7 mouse cellular contexts compared by ENCODE assay signal in genomic region chr11:5057856-5058641, GRCm38 (mm10). TPM values are rescaled to one million over a fixed set of nuclear protein-coding genes. Genes with fewer than 3 reads are reported as not detected.
DNase-seq lines count a peak whose midpoint lies in the region; ATAC-seq and TF ChIP-seq lines count a peak whose summit lies in the region.

Gene Rasl10a (plus strand): TSS chr11:5058128.

- TF ChIP-seq POLR2A in kidney, adult 2 months (IDR thresholded peaks at IDR 0.05; ENCODE audit: low read depth, low read length), result no peak
- no peak for TF ChIP-seq POLR2A in limb, embryonic 14.5 days (IDR thresholded peaks at IDR 0.05; ENCODE audit: borderline replicate concordance, extremely low read depth, insufficient read depth, insufficient read length)
- no peak for TF ChIP-seq POLR2A in thymus, adult 2 months (IDR thresholded peaks at IDR 0.05; ENCODE audit: control insufficient read depth, extremely low read depth, insufficient read depth, low read length, poor library complexity)

- H3K4me1 ChIP-seq in E14TG2a.4 (replicated peaks; ENCODE audit: low read depth, low read length), result peaks cover 89% of the 10 kb centered on the region
- H3K4me1 ChIP-seq in kidney, adult 2 months (ENCODE audit: control insufficient read depth, insufficient read depth, low read length), result peaks cover 6% of the 10 kb centered on the region; the same call in 1 of the 2 replicates
- H3K4me1 ChIP-seq in limb, embryonic 14.5 days (ENCODE audit: control insufficient read depth, insufficient read depth, low read length), result peaks cover 39% of the 10 kb centered on the region
- H3K4me1 ChIP-seq in thymus, adult 2 months (replicated peaks; ENCODE audit: control insufficient read depth, insufficient read depth, low read length), result peaks cover 21% of the 10 kb centered on the region

- peaks cover 20% of the 10 kb centered on the region for H3K36me3 ChIP-seq in E14TG2a.4 (ENCODE audit: insufficient read depth, low read length)
- H3K36me3 ChIP-seq in kidney, adult 2 months (ENCODE audit: control insufficient read depth, insufficient read depth, low read length), result no peaks in the 10 kb centered on the region
- peaks cover 13% of the 10 kb centered on the region for H3K36me3 ChIP-seq in limb, embryonic 14.5 days (ENCODE audit: control insufficient read depth, insufficient read depth, low read length)
- no peaks in the 10 kb centered on the region for H3K36me3 ChIP-seq in thymus, adult 2 months (ENCODE audit: control insufficient read depth, insufficient read depth, low read length)

- peaks cover 75% of the 10 kb centered on the region for H3K27me3 ChIP-seq in E14TG2a.4 (ENCODE audit: insufficient read depth, low read length)
- H3K27me3 ChIP-seq in kidney, adult 2 months (replicated peaks; ENCODE audit: control insufficient read depth, insufficient read depth, low read length), result no peaks in the 10 kb centered on the region
- H3K27me3 ChIP-seq in limb, embryonic 14.5 days (ENCODE audit: control insufficient read depth, insufficient read depth, low read length), result peaks cover 74% of the 10 kb centered on the region
- peaks cover 33% of the 10 kb centered on the region; the same call in 1 of the 2 replicates for H3K27me3 ChIP-seq in thymus, adult 2 months (ENCODE audit: control insufficient read depth, insufficient read depth, low read length)

- H3K4me3 ChIP-seq in E14TG2a.4 (replicated peaks; ENCODE audit: low read length), result peak within 1 kb of the TSS; percentile 77
- H3K4me3 ChIP-seq in kidney, adult 2 months (ENCODE audit: insufficient read depth, low read depth, low read length), result peak within 1 kb of the TSS; percentile 57
- H3K4me3 ChIP-seq in limb, embryonic 14.5 days (replicated peaks; ENCODE audit: low read length), result peak within 1 kb of the TSS; percentile 53
- H3K4me3 ChIP-seq in thymus, adult 2 months (ENCODE audit: control insufficient read depth, insufficient read depth, low read length), result peak within 1 kb of the TSS; percentile 46

- H3K27ac ChIP-seq in kidney, adult 2 months (ENCODE audit: insufficient read depth, low read depth, low read length), result no peak within 1 kb of the TSS
- no peak within 1 kb of the TSS for H3K27ac ChIP-seq in limb, embryonic 14.5 days (replicated peaks; ENCODE audit: low read depth, low read length)
- H3K27ac ChIP-seq in thymus, adult 2 months (ENCODE audit: control insufficient read depth, insufficient read depth, low read length), result no peak within 1 kb of the TSS

- H3K9ac ChIP-seq in limb, embryonic 14.5 days (ENCODE audit: low read depth, low read length, severe bottlenecking), result peak within 1 kb of the TSS; percentile 56

- peak; percentile 18 for ATAC-seq in activated CD4-positive, CD25-positive, alpha-beta regulatory T cell, adult 4 months
- peak; percentile 17; the same call in 1 of the 2 replicates for ATAC-seq in granulocyte monocyte progenitor cell, adult 5-6 weeks (replicated peaks; ENCODE audit: poor library complexity, severe bottlenecking)
- ATAC-seq in limb, embryonic 14.5 days (ENCODE audit: low FRiP score, low read depth), result 0 out of 2 replicates have a peak, but pooled peaks have one; percentile 8

- TF ChIP-seq CTCF in E14TG2a.4 (conservative IDR thresholded peaks at IDR 0.05; ENCODE audit: low read length), result no peak
- no peak for TF ChIP-seq CTCF in kidney, adult 2 months (conservative IDR thresholded peaks at IDR 0.05; ENCODE audit: insufficient read depth, insufficient read length, low read depth, low read length)
- TF ChIP-seq CTCF in thymus, adult 2 months (IDR thresholded peaks at IDR 0.05; ENCODE audit: borderline replicate concordance, control insufficient read depth, extremely low read depth, insufficient read depth, low read length, poor library complexity), result no peak

- peak within 1 kb of the TSS; percentile 94 for H3K4me2 ChIP-seq in limb, embryonic 14.5 days (replicated peaks; ENCODE audit: low read depth, low read length, severe bottlenecking)

- DNase-seq in kidney, adult 2 months, result peak; percentile 68
- DNase-seq in limb, embryonic 14.5 days (ENCODE audit: low spot score), result no peak
- peak; percentile 64 for DNase-seq in neural tube, embryonic 10.5 days (ENCODE audit: extremely low spot score, low spot score)
- peak; percentile 43 for DNase-seq in thymus, adult 2 months

- H3K9me3 ChIP-seq in E14TG2a.4 (ENCODE audit: low read length), result no peaks in the 10 kb centered on the region
- no peaks in the 10 kb centered on the region for H3K9me3 ChIP-seq in limb, embryonic 14.5 days (ENCODE audit: control insufficient read depth, low read length)

- WGBS in kidney, adult 2 months, result 1% methylated on average over 77 of the region's 77 CpGs
- 4% methylated on average over 55 of the region's 77 CpGs for WGBS in limb, embryonic 14.5 days
- 2% methylated on average over 76 of the region's 77 CpGs for WGBS in thymus, adult 2 months

RNA-seq across cellular contexts. Expression of gene Rasl10a, which starts in this region (rescaled TPM):
- not detected for polyA plus RNA-seq in activated CD4-positive, CD25-positive, alpha-beta regulatory T cell, adult 4 months (2017; shearing (Covaris generic))
- not detected in 2 replicates for total RNA-seq in granulocyte monocyte progenitor cell, adult 5-6 weeks (2014; fragmentation: Nextera tagmentation)
- not detected in 2 replicates for total RNA-seq in granulocyte monocyte progenitor cell, adult 5-6 weeks (2017)
- polyA plus RNA-seq in kidney, adult 2 months (2012; rRNA removed), result 1.1 and 1.3 TPM in 2 replicates
- polyA plus RNA-seq in limb, embryonic 14.5 days (2012; rRNA removed), result 8.6 and 11.2 TPM in 2 replicates
- 5.9 and 6.6 TPM in 2 replicates for polyA plus RNA-seq in limb, embryonic 14.5 days (2014; fragmentation: Nextera tagmentation; extraction: Ambion mirVana)
- polyA plus RNA-seq in thymus, adult 2 months (2012; rRNA removed), result 5.1 and 6.5 TPM in 2 replicates

Comparison
In these comparisons a context has a peak if more than half of its experiments do, and no peak if none do; other contexts are left out.
1. Peak in ATAC-seq in activated CD4-positive, CD25-positive, alpha-beta regulatory T cell, adult 4 months; RNA of the gene not detected or under 1 TPM.
2. Peak in ATAC-seq in granulocyte monocyte progenitor cell, adult 5-6 weeks; RNA of the gene not detected or under 1 TPM.